Mouse (Mus musculus) ES-Bruce4 (cell line): ENCODE results near the gene Top3b.

Experiments used
- CTCF ChIP-seq: IDR thresholded peaks from one replicate; pipeline ENCODE4 v1.8.1; 2011; ENCODE audit warnings: low read depth, low read length
- EP300 ChIP-seq: IDR thresholded peaks from 2 replicates; pipeline ENCODE4 v1.6.1; 2011; ENCODE audit warnings: low read depth, low read length; ENCODE audit not compliant: insufficient read depth
- POLR2A ChIP-seq: IDR thresholded peaks from one replicate; pipeline ENCODE4 v1.8.1; 2011; ENCODE audit warnings: low read length; ENCODE audit not compliant: insufficient read depth

DNA sequence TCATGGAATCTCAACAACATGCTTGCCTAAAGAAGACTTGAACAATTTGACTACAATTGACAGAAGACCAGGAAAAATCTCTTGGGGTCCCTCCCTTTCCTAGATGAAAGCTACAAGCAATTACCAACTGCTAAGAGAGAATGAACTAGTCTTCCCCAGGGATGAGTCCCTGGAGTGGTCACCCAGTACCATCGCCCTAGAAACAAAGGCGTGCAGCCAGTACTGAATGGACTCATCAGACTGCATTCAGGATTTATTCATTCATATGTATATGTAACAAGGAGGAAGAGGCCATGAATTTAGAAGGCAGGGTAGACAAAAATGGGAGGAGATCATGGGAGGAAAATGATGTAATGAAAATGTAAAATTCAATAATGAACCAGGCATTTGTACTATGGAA lies 44.3 kb upstream of the Top3b start:
- no peak for TF ChIP-seq CTCF
- no peak for TF ChIP-seq POLR2A
- no peak for TF ChIP-seq EP300
